Mouse (Mus musculus): Measurements from ENCODE around the gene Spata6.

Spata6 gene

DNA sequence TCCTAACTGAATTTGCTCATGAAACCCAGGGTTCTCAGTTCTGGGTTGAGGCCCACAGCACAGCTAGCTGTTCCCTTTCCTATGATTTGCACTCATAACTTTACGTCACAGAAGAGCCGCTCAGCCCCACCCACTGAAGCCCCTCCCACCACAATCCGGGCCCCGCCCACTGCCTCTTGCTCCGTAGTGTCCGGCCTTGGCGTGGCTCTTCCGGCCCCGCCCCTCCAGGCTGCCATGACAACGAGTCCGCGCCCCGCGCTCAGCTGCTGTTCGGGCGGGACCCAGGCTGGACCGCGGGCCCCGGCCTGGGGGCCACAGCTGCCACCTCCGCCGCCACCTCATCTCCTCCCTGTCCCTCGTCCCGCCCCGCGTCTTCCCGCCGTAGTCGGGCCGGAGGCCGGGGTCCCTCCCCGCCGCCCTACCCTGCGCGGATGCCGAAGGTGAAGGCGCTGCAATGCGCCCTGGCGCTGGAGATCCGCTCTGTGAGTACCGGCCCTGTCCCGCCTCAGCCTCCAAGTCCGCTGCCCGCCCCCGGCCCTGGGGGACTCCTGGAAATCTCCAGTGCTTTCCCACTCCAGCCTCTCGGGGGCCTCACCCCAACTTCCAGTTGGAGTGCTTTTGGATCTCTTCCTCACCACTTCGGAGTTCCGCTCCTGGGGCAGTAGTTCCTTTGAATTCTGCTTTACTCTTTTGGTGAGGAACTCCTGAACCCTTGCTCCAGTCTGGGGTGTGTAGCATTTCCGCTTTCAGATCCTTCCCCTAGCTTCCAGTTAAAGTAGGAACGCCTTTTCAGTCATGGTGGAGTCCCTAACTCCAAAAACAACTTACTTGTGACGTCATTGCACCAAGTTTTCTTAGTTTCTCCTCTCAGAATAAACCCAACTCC, at the start of gene Spata6:
Spata6 (plus strand) TSS at position 209 of the 886 bp plus-strand sequence.
- DNase-seq (ENCODE audit: low read depth, low spot score) = peak; percentile 86

DNA sequence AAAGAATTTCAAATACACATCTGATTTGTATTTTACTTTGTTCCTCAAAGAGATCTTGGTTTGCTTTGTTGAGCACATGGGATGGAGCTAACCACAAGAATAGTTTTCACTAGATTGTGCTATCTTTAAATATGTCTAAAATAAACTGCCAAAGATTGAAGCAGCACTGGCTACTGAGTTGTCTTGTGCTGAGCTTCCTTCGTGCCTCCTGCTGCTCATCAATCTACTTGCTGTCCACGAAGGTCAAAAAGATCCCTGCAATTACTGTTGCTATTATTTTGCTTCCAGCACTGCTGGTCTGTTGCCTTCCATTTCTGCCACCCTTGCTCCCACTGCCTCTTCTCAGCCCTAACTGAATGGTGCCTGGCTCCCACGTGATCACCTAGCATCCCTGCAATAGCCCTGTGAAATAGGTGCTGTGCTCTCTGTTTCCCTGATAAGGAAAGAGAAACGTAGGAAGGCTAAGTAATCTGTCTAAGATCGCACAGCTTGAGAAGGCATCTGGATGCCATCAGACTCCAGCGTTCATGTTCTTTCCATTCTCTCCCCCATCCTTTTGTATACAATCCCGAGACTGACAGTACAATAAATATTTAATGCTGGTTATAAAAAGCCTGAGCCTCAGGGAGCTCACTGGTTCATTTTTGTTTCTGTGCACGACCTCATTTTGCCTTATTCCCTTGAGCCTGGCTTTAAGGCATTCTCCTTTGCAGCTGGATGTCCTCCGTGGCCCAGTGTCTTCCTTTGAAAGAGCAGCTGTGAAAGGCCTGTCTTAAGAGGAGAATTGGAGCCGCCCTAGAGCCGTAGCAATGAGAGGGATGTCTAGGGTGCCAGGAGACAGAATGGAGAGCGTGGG, 49.0 kb upstream of the Spata6 start:
- no peak for DNase-seq (ENCODE audit: low read depth, low spot score)

GRCm38 (mm10) chr4:111671440-111671839, 48.3 kb upstream of the Spata6 start:
- DNase-seq (ENCODE audit: low read depth, low spot score) = no peak

GRCm38 (mm10) chr4:111673904-111674303, 45.9 kb upstream of the Spata6 start:
- DNase-seq (ENCODE audit: low read depth, low spot score) = no peak

DNA sequence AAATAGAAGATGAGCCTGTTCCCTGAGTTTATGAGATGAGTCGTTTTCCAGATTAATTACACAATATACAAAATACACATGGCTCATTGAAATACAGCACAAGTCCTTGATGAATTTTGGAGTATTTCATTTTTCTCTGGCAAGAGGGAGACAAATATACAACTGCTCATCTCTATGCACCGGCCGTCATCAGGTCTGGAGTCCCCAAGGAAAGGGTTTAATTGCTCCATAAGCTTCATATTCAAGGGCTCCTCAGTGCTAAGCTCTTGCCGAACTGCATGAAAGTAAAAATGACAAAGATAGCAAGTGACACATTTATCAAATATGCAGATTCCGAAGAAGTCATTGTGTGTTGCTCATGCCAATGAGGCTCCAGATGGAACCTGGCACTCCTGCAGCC, 37.9 kb upstream of the Spata6 start:
- DNase-seq (ENCODE audit: low read depth, low spot score) = no peak

DNA sequence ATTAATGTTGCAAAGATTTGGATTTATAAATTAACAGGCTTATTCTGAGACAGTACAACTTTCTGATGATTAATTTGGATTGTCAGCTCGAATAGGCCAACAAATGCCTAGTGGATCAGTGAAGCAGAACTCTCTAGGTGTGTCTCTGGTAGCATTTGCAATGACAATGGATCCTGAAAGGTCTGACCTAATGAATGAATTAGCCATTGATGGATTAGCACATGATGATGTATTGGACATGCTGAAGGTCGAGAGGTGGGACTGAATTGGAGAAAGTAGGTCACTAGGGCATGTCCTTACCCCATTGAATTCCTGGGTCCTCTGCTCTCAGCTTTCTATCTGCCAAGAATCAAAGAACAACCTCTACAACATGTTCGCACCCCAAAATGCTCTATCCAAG, 37.0 kb upstream of the Spata6 start:
- DNase-seq (ENCODE audit: low read depth, low spot score) = no peak

GRCm38 (mm10) chr4:111683843-111684242, 35.9 kb upstream of the Spata6 start:
- no peak for DNase-seq (ENCODE audit: low read depth, low spot score)

DNA sequence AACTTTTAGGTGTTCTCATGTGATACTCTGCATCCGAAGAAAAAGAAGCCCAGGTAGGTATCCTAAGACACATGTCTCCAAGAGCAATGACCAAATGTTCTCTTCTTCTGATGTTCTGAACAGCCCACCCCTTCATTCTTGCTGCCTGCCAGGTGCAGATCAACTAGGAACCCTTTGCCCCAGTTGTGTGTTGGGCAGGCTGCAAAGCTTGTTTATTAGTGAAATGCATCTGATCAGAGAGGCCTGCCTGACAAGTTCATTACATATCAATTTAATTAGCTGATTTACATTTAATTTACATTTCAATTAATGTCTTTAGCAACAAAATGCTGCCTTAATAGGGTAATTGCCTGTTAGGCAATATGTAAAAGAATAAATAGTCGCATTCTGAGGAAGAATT, 33.8 kb upstream of the Spata6 start:
- no peak for DNase-seq (ENCODE audit: low read depth, low spot score)

- DNase-seq (ENCODE audit: low read depth, low spot score) = peak; percentile 67
These were observed 32.8 kb upstream of the Spata6 start for GRCm38 (mm10) chr4:111686951-111687350.

DNA sequence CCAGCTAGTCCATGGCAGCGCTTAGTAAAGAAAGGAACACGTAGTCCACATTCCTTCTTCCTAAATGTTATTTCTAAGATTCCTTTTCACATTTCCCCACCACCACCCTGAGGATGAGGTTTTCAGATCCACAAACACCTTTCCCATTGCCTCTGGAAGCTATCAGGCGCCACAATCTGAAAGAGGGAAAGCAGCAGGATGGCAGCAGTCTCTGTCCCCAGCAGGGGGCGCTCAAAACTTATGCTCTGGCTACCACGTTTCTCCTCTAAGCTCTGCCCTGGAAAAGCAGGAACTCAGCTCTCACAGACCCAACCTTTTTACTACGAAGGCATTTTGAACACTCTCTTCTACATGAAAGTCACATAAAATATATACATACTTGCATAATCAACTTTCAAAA, 32.2 kb upstream of the Spata6 start:
- peak; percentile 89 for DNase-seq (ENCODE audit: low read depth, low spot score)

DNA sequence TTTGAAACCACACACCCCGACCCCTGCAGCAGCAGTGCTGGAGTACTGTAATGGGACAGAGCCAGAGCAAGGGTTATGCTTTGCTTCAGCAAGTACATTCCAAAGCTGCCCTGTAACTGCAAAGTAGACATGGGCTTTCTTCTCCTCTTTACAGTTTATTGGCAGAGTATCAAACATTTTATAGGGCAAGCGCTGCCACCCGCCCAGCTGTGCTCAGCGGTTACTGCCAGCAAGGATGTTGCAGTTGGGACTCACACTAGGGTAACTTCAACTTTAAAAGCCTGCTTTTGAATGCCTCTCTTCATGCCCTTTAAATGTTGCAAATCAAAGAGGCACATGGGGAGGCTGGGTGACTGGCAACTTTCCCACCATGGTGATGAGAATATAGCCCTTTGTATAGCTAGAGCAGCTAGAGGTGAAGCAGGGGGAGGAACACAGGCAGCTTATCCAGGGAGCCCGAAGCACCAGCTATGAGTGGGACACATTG, 28.7 kb upstream of the Spata6 start:
- peak; percentile 16 for DNase-seq (ENCODE audit: low read depth, low spot score)

GRCm38 (mm10) chr4:111701381-111701780, 18.4 kb upstream of the Spata6 start:
- DNase-seq (ENCODE audit: low read depth, low spot score) = no peak

- no peak for DNase-seq (ENCODE audit: low read depth, low spot score)
These were observed 15.7 kb upstream of the Spata6 start for GRCm38 (mm10) chr4:111704126-111704525.

GRCm38 (mm10) chr4:111704975-111705374, 14.8 kb upstream of the Spata6 start:
- DNase-seq (ENCODE audit: low read depth, low spot score) = peak; percentile 3

- peak; percentile 11 for DNase-seq (ENCODE audit: low read depth, low spot score)
These were observed 488 bp upstream of the Spata6 start for GRCm38 (mm10) chr4:111719296-111719695.

- DNase-seq (ENCODE audit: low read depth, low spot score) = no peak
These were observed 849 bp downstream of the Spata6 start for GRCm38 (mm10) chr4:111720662-111721003.

GRCm38 (mm10) chr4:111721121-111721840, 1.5 kb downstream of the Spata6 start:
- DNase-seq (ENCODE audit: low read depth, low spot score) = peak; percentile 54

DNA sequence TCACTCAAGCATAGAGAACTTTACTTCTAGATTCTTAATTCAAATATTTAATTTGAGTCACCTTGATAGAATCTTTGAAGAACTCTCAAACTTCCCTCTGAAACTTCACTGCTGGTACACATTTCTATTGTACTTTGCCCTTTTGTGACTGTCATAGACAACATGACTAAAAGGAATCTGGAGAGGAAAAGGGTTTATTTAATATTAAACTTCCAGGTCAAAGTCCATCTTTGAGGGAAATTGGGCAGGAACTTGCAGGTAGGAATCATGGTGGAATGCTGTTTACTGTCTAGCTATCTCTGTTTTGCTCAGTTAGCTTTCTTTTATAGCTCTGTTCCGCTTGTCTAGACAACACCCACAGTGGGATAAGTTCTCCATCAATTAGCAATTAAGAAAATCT, 17.8 kb downstream of the Spata6 start:
- DNase-seq (ENCODE audit: low read depth, low spot score) = no peak

DNA sequence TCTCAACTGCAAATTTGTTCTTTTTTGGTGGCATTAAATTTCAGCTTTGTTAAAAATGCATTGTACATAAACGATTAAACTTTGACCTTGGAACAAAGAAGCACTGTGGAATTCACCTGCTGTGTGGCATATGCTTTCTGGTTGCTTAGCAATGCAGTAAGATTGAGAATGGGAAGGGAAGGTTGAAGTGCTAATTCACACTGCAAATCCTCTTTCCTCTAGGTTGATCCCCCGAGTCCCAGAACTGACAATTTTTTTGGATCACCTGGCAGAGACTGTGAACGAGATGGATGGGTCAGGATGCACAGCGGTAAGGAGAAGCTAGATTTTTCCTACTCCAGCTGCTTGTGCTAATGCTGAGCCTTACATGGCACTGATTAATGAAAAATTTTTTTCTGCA, 60.7 kb downstream of the Spata6 start:
- DNase-seq (ENCODE audit: low read depth, low spot score) = no peak

DNA sequence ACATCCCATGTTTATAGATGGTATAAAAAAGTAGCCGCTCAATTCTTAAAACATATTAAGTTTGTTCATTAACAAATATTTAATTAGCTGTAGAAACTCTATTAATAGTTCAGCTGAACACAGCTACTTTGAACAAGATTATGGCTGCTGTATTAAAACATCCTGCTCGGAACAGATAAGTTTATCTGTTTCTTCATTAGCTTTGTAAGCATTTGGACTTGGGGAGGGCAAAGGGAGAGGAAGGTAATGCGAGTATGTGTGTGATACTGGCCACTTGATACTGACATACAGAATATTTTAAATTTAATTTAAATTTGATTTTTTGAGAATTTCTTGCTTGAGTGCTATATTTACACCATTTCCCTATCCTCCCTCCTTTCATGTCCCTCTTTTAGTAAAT, 80.1 kb downstream of the Spata6 start:
- no peak for DNase-seq (ENCODE audit: low read depth, low spot score)

- DNase-seq (ENCODE audit: low read depth, low spot score) = no peak
These were observed 83.4 kb downstream of the Spata6 start for GRCm38 (mm10) chr4:111803164-111803563.

DNA sequence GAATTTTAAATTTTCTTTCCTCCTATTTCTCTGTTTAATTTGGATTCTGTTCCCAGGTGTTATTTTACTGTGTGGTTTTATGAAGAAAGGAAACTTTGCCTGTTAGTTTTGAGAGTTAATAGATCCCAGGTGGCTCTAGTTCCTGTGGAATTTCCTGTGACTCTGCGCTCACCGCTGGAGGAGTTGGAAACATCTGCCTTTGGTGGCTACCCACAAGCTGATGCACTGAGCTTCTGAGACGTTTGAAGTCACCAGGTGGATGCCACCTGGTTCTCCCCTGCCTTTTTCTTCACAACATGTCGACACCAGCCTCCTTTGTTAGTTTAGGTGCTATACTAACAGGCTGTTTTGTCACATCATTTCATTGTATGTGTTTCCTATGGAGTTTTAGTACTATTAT, 97.7 kb downstream of the Spata6 start:
- DNase-seq (ENCODE audit: low read depth, low spot score) = peak; percentile 1
